Mouse (Mus musculus): ENCODE data around the gene Syt9. TPM values are rescaled to one million over a fixed set of nuclear protein-coding genes. Genes with fewer than 3 reads are reported as not detected.

The Syt9 gene
- polyA plus RNA-seq, 1 experiment: 0.21 TPM

DNA sequence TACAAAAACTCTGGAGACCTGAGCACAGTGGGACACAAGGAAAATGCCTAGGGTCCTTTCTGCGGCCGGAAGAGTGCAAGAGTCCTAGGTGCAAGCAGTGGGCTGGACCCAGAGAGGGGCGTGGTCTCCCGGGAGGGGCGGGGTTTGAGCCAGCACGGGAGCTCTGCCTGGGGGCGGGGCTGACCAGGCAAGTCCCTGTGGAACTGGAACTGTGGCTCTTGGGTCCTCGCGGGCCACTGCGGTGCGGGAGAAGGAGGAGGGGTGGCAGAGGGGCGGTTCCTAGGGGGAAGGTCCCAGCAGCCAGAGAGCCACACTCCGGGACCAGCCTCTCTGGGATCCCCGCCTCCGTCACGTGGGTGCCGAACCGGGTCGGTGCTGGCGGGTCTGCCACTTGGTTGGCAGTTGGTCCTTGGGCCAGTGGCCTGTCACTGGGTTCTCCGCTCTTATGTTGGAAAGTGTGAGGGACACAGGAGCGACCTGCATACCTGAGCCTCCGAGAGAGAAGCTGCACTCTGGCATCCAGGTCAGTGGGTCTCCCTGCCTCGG, 224.4 kb downstream of the Syt9 start, which contains the start of gene Ppfibp2:
Gene Ppfibp2, plus strand, starts transcription at position 351 of the 546 bp plus-strand sequence.
- WGBS: 2% methylated on average over 24 of the region's 24 CpGs
- peaks cover 3% of the 10 kb centered on the region; the same call in 1 of the 2 replicates for H3K4me1 ChIP-seq (ENCODE audit: control insufficient read depth, insufficient read depth, low read length)
- TF ChIP-seq CTCF (IDR thresholded peaks at IDR 0.05; ENCODE audit: insufficient read depth, low read length) (no peak), POLR2A (IDR thresholded peaks at IDR 0.05; ENCODE audit: borderline replicate concordance, extremely low read depth, low read depth, low read length) (peak; percentile 39; the same call in 1 of the 2 replicates)
- DNase-seq: peak; percentile 97
- H3K4me3 ChIP-seq (replicated peaks; ENCODE audit: extremely low read depth, low read depth, low read length): peak within 1 kb of the TSS; percentile 76

DNA sequence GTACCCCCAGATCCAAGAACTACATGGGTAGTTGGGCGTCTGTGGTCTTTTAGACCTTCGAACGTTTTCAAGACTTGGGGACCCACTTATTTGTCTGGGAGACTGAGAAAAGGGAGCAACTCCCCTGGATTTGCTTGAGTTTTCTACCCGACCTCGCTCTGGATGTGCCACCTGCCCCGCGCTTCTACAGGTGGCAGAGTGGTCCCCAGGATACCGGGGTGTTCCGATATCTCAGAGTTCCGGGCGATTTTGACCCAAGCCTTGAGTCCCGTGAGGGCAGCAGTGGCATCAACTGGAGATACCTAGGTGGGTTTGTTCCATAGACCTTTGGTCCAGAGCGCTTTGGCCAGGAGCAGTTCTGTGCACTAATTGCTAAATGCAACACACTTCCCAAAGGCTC, 224.9 kb downstream of the Syt9 start:
- WGBS: 21% methylated on average over 13 of the region's 13 CpGs
- DNase-seq: no peak
- peak overlapping the region; percentile 76 for H3K4me3 ChIP-seq (replicated peaks; ENCODE audit: extremely low read depth, low read depth, low read length)
- TF ChIP-seq CTCF (IDR thresholded peaks at IDR 0.05; ENCODE audit: insufficient read depth, low read length): no peak
- TF ChIP-seq POLR2A (IDR thresholded peaks at IDR 0.05; ENCODE audit: borderline replicate concordance, extremely low read depth, low read depth, low read length): no peak
- H3K4me1 ChIP-seq (ENCODE audit: control insufficient read depth, insufficient read depth, low read length): peaks cover 3% of the 10 kb centered on the region; the same call in 1 of the 2 replicates

DNA sequence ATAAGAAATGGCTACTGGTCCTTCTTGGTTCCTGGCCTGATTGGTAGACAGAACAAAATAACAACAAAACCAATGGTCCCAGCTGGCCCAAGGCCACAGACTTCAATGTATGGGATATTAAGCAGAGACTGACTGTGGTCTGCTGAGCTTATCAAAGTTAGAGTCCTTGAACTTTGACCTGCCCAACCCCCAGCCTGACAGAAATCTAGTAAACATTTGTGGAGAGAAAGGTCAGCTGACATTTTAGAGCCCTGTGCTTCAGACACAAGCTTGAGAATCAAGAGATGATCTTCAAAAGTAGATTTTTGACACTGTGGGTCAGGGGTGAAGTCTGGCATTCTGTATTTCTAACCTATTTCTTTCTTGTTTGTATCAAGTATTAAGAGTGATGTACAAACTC, 226.2 kb downstream of the Syt9 start:
- Histone ChIP-seq H3K4me3 (replicated peaks; ENCODE audit: extremely low read depth, low read depth, low read length) (no peak overlapping the region), H3K4me1 (ENCODE audit: control insufficient read depth, insufficient read depth, low read length) (peaks cover 3% of the 10 kb centered on the region; the same call in 1 of the 2 replicates)
- no peak for DNase-seq
- no peak for TF ChIP-seq CTCF (IDR thresholded peaks at IDR 0.05; ENCODE audit: insufficient read depth, low read length)
- no peak for TF ChIP-seq POLR2A (IDR thresholded peaks at IDR 0.05; ENCODE audit: borderline replicate concordance, extremely low read depth, low read depth, low read length)

DNA sequence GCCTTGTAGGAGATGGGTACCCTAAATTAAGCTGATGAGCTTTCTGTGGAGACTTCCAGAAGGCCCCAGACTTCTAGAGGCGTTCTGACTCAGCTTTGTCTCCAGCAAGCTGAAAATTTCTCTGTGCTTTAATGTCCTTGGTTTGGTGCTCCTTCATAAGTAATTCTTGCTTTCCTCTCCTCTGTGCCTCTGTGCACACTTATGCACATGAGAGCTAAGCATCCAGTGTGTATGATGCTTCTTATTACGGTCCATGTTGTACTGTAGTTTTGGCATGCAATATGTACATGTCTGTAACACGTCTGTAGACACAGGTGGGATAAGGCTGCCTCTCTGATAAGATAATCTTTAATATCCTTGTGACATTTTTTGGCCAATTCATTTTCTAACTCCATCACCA, 227.4 kb downstream of the Syt9 start:
- no peak for DNase-seq
- WGBS: 62% methylated on average over 3 of the region's 3 CpGs
- peaks cover 3% of the 10 kb centered on the region; the same call in 1 of the 2 replicates for H3K4me1 ChIP-seq (ENCODE audit: control insufficient read depth, insufficient read depth, low read length)
- TF ChIP-seq CTCF (IDR thresholded peaks at IDR 0.05; ENCODE audit: insufficient read depth, low read length): no peak
- TF ChIP-seq POLR2A (IDR thresholded peaks at IDR 0.05; ENCODE audit: borderline replicate concordance, extremely low read depth, low read depth, low read length): no peak
- no peak overlapping the region for H3K4me3 ChIP-seq (replicated peaks; ENCODE audit: extremely low read depth, low read depth, low read length)

Other genes starting within 250 kb of the Syt9 start
- gene Olfr715, start 239.6 kb upstream of the Syt9 start, polyA plus RNA-seq (2012; rRNA removed): not detected in 2 replicates
- not detected in 2 replicates for gene Olfr716, start 232.4 kb upstream of the Syt9 start, polyA plus RNA-seq (2012; rRNA removed)
- not detected in 2 replicates for gene Nlrp14, start 203.7 kb upstream of the Syt9 start, polyA plus RNA-seq (2012; rRNA removed)
- not detected in 2 replicates for gene Rbmxl2, start 161.3 kb upstream of the Syt9 start, polyA plus RNA-seq (2012; rRNA removed)
- 7.4 and 11.1 TPM in 2 replicates for gene Olfml1, start 196.7 kb downstream of the Syt9 start, polyA plus RNA-seq (2012; rRNA removed)
- 15.3 and 27.0 TPM in 2 replicates for gene Ppfibp2, start 224.5 kb downstream of the Syt9 start, polyA plus RNA-seq (2012; rRNA removed)

All from lung, adult 2 months (tissue).